Mouse (Mus musculus) layer of hippocampus, adult 18-20 months (tissue): ENCODE results near the gene Rplp1. TPM values are rescaled to one million over a fixed set of nuclear protein-coding genes. Genes with fewer than 3 reads are reported as not detected.

Experiments used
- DNase-seq, 2 experiments: peaks; one replicate each; pipeline ENCODE4 v3.0.0; 2022; ENCODE audit warnings: low spot score in 2 of 2
- total RNA-seq, 2 experiments: library from RNA; stranded (reverse); gene quantifications; 2 replicates each; pipeline ENCODE4 v1.2.3; 2021

The Rplp1 gene
- total RNA-seq, 2 experiments from 2014 or later, result 1,684 to 1,728 TPM

GRCm38 (mm10) chr9:61878889-61879288, 35.5 kb downstream of the Rplp1 start:
- DNase-seq, result peak in 1 of 2 experiments; percentile 80

- no peak for DNase-seq
Observed at GRCm38 (mm10) chr9:61877373-61878112, 36.8 kb downstream of the Rplp1 start.

- DNase-seq, result no peak
Observed at GRCm38 (mm10) chr9:61873325-61873724, 41.0 kb downstream of the Rplp1 start.

GRCm38 (mm10) chr9:61872246-61872941, 41.9 kb downstream of the Rplp1 start:
- peak in 1 of 2 experiments; percentile 19 for DNase-seq

GRCm38 (mm10) chr9:61871839-61872238, 42.5 kb downstream of the Rplp1 start:
- no peak for DNase-seq

GRCm38 (mm10) chr9:61867659-61868058, 46.7 kb downstream of the Rplp1 start:
- DNase-seq, result no peak

Other genes with a start within 250 kb of the Rplp1 start
- 1 to 10 TPM in 1 of 2 experiments, under 1 TPM in 1; 0.58 to 1.6 TPM for gene Kif23, start 32.2 kb upstream of the Rplp1 start, total RNA-seq
- gene Paqr5, start 112.3 kb upstream of the Rplp1 start, total RNA-seq, result 1 to 10 TPM; 3.3 to 4.1 TPM
- 10 to 100 TPM; 20.8 to 31.0 TPM for gene Glce, start 208.1 kb upstream of the Rplp1 start, total RNA-seq